Mouse (Mus musculus) left cerebral cortex, adult 9 months (tissue): ENCODE measurements around the gene Agxt.

Experiments
- DNase-seq, 2 experiments: peaks; one replicate each; pipeline ENCODE4 v3.0.0; 2022; ENCODE audit warnings: low spot score in 2 of 2

The Agxt gene

GRCm38 (mm10) chr1:93135036-93135526 lies at the start of gene Agxt:
TSS of gene Agxt (plus strand) at chr1:93135240.
- no peak for DNase-seq

GRCm38 (mm10) chr1:93092582-93092981 lies 42.5 kb upstream of the Agxt start:
- DNase-seq = no peak

- DNase-seq = no peak
These were observed 36.1 kb upstream of the Agxt start for GRCm38 (mm10) chr1:93098956-93099355.

GRCm38 (mm10) chr1:93100243-93100575 lies 34.8 kb upstream of the Agxt start:
- DNase-seq = no peak

GRCm38 (mm10) chr1:93100576-93101491 lies 34.2 kb upstream of the Agxt start:
- DNase-seq = peak in 1 of 2 experiments; percentile 67

- DNase-seq = peak; percentile 87 to 92
These were observed 33.4 kb upstream of the Agxt start, which contains the start of gene Kif1a for GRCm38 (mm10) chr1:93101571-93102061. TSS of gene Kif1a (minus strand) at chr1:93101951.

- no peak for DNase-seq
These were observed 32.3 kb upstream of the Agxt start for GRCm38 (mm10) chr1:93102700-93103099.

- peak; percentile 68 to 84 for DNase-seq
These were observed 20.2 kb upstream of the Agxt start for GRCm38 (mm10) chr1:93114713-93115463.

GRCm38 (mm10) chr1:93115471-93115870 lies 19.6 kb upstream of the Agxt start:
- no peak for DNase-seq

- no peak for DNase-seq
These were observed 16.2 kb upstream of the Agxt start for GRCm38 (mm10) chr1:93118816-93119215.

GRCm38 (mm10) chr1:93123179-93123854 lies 11.7 kb upstream of the Agxt start:
- no peak for DNase-seq

- no peak for DNase-seq
These were observed 11.0 kb upstream of the Agxt start for GRCm38 (mm10) chr1:93124066-93124465.

- no peak for DNase-seq
These were observed 9.8 kb upstream of the Agxt start for GRCm38 (mm10) chr1:93125256-93125655.

GRCm38 (mm10) chr1:93128209-93128608 lies 6.8 kb upstream of the Agxt start:
- no peak for DNase-seq

- DNase-seq = peak in 1 of 2 experiments; percentile 73
These were observed 6.2 kb upstream of the Agxt start for GRCm38 (mm10) chr1:93128710-93129349.

GRCm38 (mm10) chr1:93130242-93130983 lies 4.6 kb upstream of the Agxt start:
- DNase-seq = no peak

GRCm38 (mm10) chr1:93132676-93133075 lies 2.4 kb upstream of the Agxt start:
- DNase-seq = no peak

GRCm38 (mm10) chr1:93138534-93138933 lies 3.5 kb downstream of the Agxt start:
- no peak for DNase-seq

- DNase-seq = peak in 1 of 2 experiments; percentile 38
These were observed 4.7 kb downstream of the Agxt start for GRCm38 (mm10) chr1:93139713-93140112.

- no peak for DNase-seq
These were observed 7.8 kb downstream of the Agxt start for GRCm38 (mm10) chr1:93142871-93143270.

- DNase-seq = no peak
These were observed 9.1 kb downstream of the Agxt start for GRCm38 (mm10) chr1:93144176-93144575.
